Mouse (Mus musculus) liver (tissue): ENCODE results near the gene Map7.

ENCODE experiments used
- DNase-seq: peaks from one replicate; pipeline ENCODE4 v3.0.0-alpha.2; 2020; ENCODE audit warnings: mixed read lengths

The Map7 gene

DNA sequence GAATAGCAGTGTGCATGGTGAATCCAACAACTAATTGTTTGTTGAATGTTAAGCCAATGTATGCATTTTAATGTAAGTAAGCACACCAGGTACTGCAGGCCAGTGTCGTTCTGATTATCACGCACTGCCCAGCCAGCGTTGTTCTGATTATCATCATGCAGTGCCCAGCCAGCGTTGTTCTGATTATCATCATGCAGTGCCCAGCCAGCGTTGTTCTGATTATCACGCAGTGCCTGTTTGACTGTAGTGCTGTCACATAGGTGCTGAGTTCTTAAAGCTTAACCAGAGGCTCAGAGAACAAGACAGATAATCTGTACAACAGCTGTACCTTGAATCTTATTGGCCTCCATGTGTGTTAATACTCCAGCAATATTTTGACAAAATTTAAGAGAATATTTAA lies 88.0 kb downstream of the Map7 start:
- DNase-seq: no peak

DNA sequence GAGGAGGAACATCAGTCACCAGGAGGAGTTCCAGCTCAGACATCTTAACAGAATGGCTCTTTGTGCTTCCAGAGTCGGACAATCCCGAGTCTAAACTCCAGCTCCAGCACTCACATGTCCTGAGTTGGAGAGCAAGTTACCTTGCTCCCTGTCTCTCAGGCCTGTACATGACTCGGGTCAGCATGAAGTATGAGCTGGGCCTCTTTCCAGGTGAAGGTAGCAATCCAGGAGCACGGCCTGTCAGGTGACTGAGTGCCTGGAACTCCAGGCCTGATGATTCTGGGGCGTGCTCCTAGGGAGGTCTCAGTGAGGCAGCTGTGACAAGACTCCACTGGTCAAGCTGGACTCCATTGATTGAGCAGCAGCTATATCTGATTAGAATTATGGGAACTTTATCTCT lies 90.0 kb downstream of the Map7 start:
- DNase-seq: no peak

DNA sequence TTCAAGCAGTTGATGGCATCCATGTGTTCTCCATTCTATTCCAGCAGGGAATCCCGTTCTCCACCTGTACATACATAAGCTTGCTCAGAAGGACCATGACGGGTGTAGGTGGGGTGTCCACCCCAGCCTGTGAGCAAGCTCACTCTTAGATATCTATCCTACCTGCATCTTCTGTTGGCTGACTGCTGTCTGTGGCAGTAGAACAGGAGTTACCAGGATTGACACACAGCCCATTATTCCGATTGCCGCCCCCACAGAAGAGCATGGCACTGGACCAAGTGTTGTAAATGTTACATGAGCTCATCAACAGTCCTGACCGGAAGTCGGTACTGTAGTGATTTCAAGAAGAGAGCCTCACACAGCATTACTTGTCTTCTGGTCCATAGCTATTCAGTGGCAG lies 92.6 kb downstream of the Map7 start:
- no peak for DNase-seq

DNA sequence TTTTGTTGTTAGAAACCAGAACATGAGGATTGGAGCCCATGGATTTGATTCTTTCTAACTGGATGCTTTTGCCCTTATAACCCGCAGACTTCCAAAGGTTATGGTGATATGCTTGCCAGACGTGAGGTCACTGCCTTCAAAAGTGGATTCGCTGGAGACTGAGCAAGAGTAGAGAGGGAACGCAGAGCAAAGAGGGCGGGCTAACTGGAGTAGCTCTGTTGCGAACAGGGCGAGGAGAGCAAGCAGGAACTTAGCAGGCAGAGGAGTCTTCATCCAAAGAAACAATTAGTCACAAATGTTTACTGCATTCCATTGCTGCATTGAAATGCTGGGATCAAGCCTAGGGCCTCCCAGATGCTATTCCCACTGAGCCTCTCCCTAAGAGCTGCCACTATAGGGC lies 95.0 kb downstream of the Map7 start:
- no peak for DNase-seq

DNA sequence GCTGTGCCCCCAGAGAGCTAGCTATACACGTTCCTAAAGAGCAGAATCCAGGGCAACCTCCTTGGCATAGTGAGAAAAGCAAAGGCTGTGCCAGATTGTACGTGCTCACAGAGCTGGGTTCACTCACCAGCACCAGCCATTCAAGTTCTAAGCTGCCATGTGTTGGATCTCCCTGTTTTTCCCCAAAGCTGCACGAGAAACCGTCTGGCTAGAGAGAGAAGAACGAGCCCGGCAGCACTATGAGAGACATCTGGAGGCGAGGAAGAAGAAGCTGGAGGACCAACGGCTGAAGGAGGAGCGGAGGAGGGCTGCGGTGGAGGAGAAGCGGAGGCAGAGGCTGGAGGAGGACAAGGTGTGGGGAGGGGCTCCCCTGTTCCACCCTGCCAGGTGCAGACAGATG lies 96.8 kb downstream of the Map7 start:
- DNase-seq: no peak

DNA sequence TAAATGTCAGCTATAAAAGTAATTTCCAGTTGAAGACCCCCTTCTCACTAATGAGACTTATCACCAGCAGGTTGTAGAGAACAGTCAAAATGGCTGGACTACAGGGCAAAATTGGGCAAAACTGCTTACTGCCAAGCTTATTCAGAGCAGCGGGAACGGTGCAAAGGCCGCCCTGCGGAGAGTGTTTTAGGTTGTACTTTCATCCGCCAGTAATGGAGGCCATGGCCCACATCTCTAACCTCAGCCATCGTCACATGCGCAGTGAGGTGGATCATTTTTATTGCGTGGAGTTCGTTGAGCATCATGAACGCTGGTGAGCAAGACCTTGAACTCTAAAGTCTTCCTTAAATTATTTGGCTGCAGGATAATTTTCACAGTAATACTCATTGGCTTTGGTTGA lies 100.8 kb downstream of the Map7 start:
- DNase-seq: no peak

DNA sequence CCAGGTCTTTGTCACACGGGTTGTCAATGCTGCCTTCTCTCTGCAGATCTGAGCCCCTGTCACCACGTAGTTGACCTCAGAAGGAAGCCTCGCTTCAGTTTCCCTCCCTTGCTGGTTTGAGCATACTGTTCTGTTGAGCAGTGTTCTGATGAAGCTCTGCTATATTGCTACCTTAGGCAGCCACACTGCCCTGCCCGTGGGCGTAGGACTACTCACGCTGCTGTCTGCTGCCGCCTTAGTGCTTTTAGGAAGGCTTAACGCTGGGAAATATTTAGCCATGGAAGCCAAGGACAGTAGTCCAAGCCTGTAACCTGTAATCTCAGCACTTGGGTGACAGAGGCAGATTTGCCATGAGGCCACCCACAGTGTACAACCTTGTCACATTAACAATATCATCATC lies 107.3 kb downstream of the Map7 start:
- no peak for DNase-seq

DNA sequence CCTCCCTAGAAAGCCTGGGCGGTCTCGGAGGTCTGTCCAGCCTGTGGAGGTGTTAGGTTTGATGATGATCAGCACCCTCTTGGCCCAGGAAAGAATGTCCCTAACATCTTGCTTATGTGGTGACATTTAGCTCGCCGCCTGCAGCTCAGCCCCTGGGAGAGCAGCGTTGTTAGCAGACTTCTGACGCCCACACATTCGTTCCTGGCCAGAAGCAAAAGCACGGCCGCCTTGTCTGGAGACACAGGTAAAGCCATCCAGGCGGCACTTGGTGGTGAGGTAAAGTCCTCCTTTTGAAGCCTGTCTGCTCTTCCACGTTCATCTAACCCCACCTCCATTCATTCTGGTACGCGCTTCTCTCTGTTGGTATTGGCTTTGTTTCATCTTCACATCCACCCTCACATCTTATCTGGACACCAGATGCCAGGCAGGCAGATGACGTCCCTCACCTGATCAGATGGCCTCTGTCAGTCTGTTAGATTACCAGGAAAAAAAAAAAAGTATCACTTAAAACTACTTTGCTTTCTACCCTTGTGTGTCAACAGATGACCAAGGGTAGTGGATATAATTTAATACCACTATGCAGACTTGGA lies 108.9 kb downstream of the Map7 start:
- DNase-seq: no peak

DNA sequence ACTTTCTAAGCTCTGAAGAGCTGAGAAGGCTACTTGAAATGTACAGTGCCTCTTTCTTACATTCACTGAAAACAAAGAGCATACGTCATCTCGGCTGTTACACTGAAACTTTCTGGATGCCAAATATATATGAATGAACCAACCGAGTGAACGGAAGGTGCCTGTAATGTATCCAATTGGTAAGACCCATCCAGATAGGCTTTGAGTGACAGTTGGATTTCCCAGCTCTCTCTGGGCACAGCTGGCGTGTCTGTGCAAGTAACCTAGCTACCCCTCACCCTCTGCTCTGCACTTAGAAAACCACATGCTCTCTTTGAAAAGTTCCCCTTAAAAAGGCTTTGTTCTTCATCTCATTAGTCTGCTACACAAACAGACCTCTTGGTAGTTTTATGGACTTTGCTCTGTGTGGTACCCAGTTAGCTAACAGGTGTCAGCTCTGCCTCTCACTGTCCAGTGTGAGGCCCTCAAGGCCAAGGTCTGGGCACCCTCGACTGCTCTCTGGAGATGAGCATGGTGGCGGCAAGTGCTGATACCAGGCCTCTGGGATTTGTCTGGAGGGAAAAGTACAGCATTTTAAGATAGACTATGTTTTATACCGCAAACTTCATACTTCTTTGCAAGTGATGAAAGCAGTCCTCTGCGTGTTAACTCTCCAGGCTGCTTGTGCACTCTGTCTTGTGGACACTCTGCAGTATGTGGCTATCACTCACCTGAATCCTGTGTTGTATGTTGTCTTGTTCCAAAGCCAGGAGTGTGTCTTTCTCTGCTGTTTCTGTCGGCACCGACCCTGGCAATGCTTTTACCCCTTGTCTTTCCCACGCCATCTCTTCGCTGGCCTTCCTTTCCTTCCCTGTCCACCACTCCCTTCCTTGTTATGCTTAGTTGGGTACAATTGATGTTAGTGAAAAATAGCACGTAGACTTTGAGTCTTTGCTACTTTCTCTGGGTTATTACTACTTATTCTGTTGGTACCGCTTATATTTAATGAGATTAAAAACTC lies 109.8 kb downstream of the Map7 start:
- no peak for DNase-seq

DNA sequence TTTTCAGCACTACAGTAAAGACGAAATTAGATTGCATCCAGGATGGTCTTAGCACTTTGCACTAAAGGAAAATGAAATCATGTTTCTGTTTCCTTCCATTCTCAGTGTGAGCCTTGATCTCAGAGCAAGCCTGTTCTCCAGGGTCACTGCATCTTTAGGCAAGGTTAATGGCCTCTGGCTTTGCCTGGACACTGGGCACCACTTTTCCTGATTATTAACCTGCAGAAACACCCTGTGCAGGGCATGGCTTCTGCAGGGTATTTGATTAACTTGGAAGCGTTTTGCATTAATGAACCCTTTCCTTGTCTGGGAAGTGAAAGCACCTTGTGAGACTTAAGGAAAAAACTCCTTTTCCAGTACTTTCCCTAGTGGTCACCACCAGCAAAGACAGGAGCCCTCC lies 111.2 kb downstream of the Map7 start:
- DNase-seq: no peak

DNA sequence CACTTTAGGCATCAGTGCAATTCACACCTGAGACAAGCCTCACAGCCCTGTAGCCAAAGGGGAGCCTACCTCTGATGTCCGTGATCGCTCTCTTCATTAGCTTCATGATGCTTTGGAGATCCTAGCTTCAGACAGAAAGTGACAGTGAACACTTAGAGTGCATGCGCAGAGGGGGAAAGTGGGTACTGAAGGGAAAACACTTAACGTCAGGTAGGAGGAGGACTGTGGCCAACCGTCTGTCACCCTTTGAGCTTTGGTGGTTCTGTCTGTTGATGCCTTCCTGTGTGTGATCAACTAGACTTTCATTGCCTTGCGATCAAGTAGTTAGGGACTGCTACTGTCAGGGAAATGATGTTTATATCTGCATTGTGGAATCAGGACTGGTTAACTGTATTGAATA lies 114.6 kb downstream of the Map7 start:
- no peak for DNase-seq

DNA sequence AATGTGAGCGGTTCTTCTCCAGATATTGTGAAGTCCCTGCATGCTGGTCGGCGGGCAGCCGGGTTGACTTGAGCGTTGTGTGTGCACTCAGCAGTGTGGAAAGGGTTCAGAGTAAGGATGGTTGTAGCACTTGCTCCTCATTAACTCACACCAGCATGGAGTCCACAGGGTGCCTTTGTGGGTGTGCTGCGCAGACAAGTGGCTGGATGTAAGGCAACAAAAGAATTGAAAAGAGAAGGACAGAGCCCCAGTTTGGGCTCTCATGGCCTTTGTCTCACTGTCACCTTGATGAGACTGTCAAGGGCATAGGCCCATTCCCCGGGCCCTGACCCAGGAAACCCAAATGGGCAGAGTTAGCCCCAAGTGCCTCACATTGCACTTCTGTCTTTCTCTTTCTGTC lies 116.2 kb downstream of the Map7 start:
- no peak for DNase-seq

DNA sequence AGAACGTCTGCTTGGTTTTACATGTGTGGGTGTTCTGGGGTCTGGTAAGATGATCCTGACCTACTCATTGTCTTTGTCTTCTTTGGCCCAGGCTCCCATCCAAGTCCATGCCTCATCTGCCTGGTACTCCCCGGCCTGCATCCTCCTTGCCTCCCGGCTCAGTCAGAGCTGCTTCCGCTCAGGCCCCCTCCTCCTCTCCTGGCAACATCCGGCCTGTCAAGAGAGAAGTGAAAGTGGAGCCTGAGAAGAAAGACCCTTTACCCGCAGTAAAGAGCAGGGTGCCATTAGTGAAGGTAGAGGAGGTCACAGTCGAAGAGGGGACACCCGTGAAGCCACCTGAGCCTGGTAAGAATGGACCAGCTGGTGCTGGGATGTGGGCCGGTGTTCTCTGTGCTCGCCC lies 118.8 kb downstream of the Map7 start:
- no peak for DNase-seq

DNA sequence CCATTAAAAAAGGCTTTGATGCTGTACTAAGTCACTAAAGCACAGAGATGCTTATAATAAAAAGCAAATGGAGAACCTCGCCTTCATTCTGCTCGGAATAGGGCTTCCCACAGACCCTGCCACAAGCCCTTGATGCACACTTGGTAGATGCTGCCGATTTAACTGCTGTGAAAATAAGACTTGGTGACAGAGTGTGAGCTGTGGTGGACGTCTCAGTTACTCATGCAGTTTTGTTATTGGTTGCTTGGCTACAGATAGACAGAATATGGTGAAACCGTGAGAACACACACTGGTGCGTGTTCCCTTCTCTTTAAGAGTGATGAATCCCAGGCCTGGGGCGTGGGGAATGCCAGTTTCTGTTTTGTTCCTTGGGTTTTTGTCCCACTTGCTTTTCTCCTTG lies 120.7 kb downstream of the Map7 start:
- no peak for DNase-seq

DNA sequence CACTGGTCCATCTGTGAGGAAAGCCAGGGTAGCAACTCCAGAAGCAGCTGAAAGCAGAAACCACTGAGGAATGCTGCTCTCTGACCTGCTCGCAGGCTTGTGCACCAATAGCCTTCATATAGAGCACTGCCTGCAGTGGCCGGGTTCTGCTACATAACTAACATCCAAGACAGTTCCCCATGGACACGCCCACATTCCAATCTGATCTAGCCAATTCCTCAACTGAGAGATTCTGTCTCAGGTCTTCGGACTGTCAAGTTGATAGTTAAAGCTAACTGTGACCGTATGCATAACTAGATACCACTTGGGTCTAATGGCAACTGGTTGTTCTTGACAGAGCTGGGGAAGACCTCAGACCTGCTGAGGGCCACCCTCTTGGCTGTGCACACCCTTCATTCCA lies 124.1 kb downstream of the Map7 start:
- no peak for DNase-seq

DNA sequence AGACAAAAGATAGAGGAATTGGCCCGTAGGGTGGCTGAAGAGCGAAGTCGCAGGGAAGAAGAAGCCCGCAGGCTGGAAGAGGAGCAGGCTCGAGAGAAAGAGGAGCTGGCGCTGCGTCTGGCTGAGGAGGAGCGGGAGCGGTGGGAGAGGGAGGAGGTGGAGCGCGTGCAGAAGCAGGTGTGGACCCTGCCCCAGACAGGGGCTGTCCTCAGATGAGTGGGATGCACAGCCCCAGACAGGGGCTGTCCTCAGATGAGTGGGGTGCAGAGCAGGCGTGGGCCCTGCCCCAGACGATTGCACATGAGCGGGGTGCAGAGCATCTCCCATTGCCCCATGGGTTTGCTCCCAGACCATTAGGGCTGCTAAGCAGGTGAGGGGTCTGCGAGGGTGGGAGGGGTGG lies 125.0 kb downstream of the Map7 start:
- DNase-seq: no peak

DNA sequence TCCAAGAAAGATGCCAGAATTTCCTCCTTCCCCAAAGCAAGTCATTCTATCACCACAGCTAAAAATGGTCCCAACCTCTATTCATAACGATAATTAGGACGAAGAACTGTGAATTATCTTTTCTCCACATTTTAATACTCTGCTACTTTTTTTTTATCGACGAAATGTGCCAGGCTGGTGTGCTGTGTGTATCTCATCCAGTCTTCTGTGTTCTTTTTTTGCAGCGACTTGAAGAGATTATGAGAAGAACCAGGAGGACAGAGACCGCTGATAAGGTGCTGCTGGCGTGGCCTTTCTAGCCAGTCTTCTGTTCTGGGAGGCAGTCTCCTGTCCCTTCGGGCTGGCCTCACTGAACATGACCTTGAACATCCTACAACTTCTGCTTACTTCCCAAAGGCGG lies 125.8 kb downstream of the Map7 start:
- peak; percentile 30 for DNase-seq

DNA sequence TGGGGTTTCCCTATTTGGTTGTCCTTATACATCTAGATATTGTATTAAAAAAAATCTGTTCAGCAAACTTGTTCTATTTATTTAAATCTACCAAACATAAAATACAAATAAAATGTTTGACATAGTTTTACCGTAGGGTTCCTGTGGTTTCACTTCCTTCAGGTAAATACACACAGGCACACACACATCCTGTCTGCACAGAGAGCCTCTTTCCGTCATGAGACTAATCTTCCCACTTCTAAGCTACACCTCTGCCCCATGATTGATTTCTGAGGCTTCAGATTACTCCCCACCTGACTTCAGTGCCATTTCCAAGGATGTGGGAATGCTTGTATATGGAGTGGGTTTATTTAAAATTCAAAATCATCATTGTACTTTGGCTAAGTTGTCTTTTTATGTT lies 133.2 kb downstream of the Map7 start:
- DNase-seq: no peak

DNA sequence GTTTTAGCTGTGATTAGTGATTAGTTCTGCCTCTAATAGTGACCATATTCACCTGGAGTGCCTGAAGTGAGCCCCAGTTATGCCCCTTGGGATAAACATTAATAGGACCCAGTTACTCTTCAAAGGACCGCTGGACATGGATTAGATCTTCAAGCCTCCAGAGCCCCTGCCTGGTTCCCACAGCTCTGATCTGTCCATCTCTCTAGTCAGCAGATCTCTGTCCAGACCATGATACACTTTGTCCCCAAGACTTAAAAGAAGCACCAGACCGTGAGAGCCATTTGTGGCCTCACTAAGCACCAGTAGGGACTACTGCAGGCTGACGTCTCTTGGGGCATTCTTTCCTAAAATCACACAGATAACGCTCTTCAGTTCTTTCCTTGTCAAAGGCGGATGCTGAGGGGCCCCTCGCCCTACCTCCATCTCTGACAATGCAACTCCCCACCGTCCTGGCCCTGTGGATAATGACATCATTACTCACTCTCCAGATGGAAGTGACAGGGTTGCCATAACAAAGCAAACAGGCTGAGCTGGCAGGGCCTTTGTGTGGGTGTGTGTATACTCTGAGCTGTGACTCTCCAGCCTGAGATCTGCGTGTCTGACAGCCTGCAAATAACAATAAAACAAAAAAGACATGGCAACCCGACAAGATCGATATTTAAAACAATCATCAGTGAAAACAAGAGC lies 137.2 kb downstream of the Map7 start:
- DNase-seq: no peak

DNA sequence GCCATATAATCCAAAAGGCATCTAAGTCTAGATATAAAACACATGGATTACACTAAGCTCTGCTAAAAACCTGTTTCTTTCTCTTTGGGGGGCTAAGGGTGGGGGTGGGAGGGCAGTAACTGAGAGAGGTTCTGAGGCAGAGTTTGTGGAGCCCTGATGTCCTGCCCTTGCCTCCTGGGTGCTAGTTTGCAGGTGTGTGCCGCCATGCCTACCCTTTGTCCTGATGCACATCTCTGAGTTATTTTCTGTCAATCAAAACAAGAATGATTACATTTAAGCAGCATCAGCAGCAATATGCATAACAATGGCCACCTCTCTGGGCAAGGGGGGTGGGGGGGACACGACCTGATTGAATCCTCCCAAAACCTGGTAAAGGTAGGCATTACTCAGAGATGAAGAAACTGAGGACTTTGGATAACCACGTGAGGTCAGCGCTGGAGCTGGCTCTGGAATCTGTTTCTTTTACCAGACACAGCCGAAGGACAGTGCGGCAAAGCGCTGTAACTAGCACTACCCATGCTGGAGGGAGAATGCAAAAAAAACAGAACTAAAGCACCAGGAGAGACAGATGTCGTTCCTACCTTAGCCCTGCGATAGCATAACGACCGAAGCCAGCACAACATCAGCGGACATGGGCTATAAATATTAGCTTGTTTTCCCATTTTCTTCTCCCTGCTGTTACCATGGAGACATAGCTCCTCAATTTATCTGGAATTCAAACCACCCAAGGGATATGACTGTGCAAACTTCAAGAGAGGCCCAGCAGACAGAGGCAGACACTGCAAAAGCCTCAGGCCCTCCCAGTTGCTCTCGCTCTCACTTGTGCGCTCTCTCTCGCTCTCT lies 137.9 kb downstream of the Map7 start:
- DNase-seq: no peak

DNA sequence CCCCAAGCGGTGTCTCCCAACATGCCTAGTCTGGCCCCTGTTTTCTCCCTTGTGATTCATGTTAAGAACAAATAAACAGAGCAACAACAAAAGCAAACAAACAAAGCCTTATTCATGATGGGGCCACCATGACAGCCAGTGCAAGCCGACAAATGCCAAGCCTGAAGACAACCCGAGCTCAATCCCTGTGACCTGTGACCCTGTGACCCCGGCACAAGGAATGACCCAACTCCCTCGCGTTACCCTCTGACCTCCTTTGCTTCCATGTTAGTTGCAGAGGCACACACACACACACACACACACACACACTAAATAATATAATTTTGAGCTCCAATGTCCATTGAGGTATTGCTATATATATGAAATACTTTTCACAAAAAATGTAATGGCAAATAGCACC lies 139.1 kb downstream of the Map7 start:
- no peak for DNase-seq

DNA sequence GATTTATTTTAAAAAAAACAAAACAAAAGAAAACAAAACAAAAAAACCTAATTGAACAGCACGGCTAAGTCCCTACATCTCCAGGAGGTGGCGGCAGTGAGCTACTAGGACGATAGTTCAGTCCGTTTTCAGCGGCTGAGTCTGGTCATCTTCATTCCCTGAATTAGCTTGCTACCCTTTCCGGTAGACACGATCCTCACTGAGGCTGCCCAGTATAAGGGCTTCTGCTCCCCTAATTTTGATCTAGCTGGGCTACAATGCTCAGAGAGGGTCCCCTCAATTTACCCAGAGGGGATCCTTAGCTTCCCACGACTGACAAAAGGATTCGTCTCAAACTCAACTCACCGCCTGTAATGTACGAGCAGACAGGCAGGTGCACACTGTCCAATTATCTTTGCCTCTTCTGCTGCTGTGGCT lies 142.2 kb downstream of the Map7 start:
- peak; percentile 85 for DNase-seq

DNA sequence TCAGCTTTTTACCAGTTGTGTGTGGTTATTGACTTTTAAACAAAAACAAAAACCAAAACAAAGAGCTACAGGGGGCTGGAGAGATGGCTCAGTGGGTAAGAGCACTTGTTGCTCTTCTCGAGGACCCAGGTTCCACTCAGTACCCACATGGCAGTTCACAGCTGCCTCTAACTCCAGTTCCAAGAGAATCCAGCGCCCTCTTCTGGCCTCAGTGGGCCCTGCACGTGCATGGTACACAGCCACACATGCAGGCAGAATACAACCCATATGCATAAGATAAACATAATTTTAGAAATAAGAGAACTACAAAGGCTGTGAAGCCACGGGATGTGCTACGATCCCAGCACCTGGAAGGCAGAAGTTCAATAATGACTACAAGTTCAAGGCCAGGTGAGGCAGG lies 147.7 kb downstream of the Map7 start:
- peak; percentile 43 for DNase-seq
